Mouse (Mus musculus) lung, adult 2 months (tissue): ENCODE data around the gene Rcor2.

Experiments
- CTCF ChIP-seq: fragments of 200-500 bp; IDR thresholded peaks from 2 replicates; pipeline ENCODE4 v1.5.1; 2011; ENCODE audit warnings: mild to moderate bottlenecking, low read length, control low read depth; ENCODE audit not compliant: insufficient read depth
- POLR2A ChIP-seq: fragments of 200-500 bp; IDR thresholded peaks from 2 replicates; pipeline ENCODE4 v1.6.1; 2011; ENCODE audit warnings: low read depth, mild to moderate bottlenecking, control low read depth, low read length, borderline replicate concordance; ENCODE audit errors: extremely low read depth

DNA sequence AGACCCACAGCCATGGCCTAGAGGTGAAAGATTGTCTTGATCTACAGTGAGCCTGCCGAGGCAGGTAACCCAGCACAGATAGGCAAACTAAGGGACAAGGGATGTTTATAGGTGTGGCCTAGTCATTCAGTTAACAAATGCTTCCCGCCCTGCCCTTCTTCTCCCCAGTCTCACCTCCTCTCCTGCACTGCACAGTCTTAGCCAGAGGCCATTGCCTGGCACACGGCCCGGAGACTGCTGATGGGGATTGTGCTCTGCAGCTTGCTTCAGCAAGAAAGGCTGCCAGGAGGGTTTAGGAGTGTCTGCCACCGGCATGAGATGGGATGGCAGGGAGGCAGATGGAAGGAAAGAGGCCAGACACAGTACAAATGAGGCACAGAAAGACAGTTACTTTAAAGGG lies 9.2 kb upstream of the Rcor2 start:
- TF ChIP-seq POLR2A (no peak), CTCF (no peak)
